Mouse (Mus musculus) MEL (cell line): ENCODE results near the gene Slc25a36. TPM values are rescaled to one million over a fixed set of nuclear protein-coding genes. Genes with fewer than 3 reads are reported as not detected.

Source experiments
- DNase-seq: peaks from one replicate; pipeline ENCODE4 v3.0.0; 2011; ENCODE audit warnings: low read depth, low spot score
- H3K27ac ChIP-seq: 2 replicates; pipeline ENCODE4 v1.5.1; 2012; ENCODE audit warnings: low read depth, mild to moderate bottlenecking, control low read depth, low read length, moderate library complexity; ENCODE audit not compliant: control insufficient read depth
- H3K27me3 ChIP-seq, 2 experiments: fragments of 150-350 bp in 1 of 2; sonication (generic) in 1 of 2; 2 replicates each; pipeline ENCODE4 v1.6.1; 2012; ENCODE audit warnings: low read length in 2 of 2, mild to moderate bottlenecking in 2 of 2, improper control_type of control experiment in 1 of 2, moderate library complexity in 1 of 2; ENCODE audit not compliant: insufficient read depth in 2 of 2, control insufficient read depth in 1 of 2
- H3K36me3 ChIP-seq, 2 experiments: 2 replicates each; pipeline ENCODE4 v1.6.1; 2012 to 2014; ENCODE audit warnings: low read length in 2 of 2, improper control_type of control experiment in 1 of 2, inconsistent platforms in 1 of 2, mild to moderate bottlenecking in 1 of 2; ENCODE audit not compliant: insufficient read depth in 2 of 2, control insufficient read depth in 1 of 2
- H3K4me1 ChIP-seq, 2 experiments: fragments of 150-350 bp in 1 of 2; sonication (generic) in 1 of 2; 2 replicates each; pipeline ENCODE4 v1.6.1; 2012; ENCODE audit warnings: low read length in 2 of 2, improper control_type of control experiment in 1 of 2, mild to moderate bottlenecking in 1 of 2; ENCODE audit not compliant: insufficient read depth in 2 of 2, control insufficient read depth in 1 of 2
- H3K4me3 ChIP-seq, 2 experiments: fragments of 150-350 bp in 1 of 2; sonication (generic) in 1 of 2; 2 replicates each; pipeline ENCODE4 v1.5.1; 2012; ENCODE audit warnings: low read depth in 2 of 2, low read length in 2 of 2, mild to moderate bottlenecking in 2 of 2, moderate library complexity in 2 of 2, control low read depth in 1 of 2, improper control_type of control experiment in 1 of 2; ENCODE audit not compliant: control insufficient read depth in 1 of 2, insufficient read depth in 1 of 2
- H3K79me2 ChIP-seq: 2 replicates; pipeline ENCODE4 v1.6.1; 2012; ENCODE audit warnings: mild to moderate bottlenecking, low read length, moderate library complexity; ENCODE audit not compliant: control insufficient read depth, poor library complexity, insufficient read depth
- H3K9ac ChIP-seq: 2 replicates; pipeline ENCODE4 v1.6.1; 2012; ENCODE audit warnings: low read depth, mild to moderate bottlenecking, control low read depth, low read length, moderate library complexity; ENCODE audit not compliant: control insufficient read depth, poor library complexity, severe bottlenecking
- H3K9me3 ChIP-seq: fragments of 150-350 bp; sonication (generic); replicated peaks from 2 replicates; pipeline ENCODE4 v1.6.1; 2012; ENCODE audit warnings: mild to moderate bottlenecking, low read length, improper control_type of control experiment, moderate library complexity; ENCODE audit not compliant: insufficient read depth
- CHD1 ChIP-seq: IDR thresholded peaks from 2 replicates; pipeline ENCODE4 v1.6.1; 2012; ENCODE audit warnings: low read depth, mild to moderate bottlenecking, inconsistent platforms, low read length, improper control_type of control experiment
- ELF1 ChIP-seq: IDR thresholded peaks from 2 replicates; pipeline ENCODE4 v1.6.1; 2014; ENCODE audit warnings: low read depth, mild to moderate bottlenecking, inconsistent platforms, low read length, improper control_type of control experiment, moderate library complexity
- EP300 ChIP-seq, 2 experiments: IDR thresholded peaks; 2 replicates each; pipeline ENCODE4 v1.6.1; 2011; ENCODE audit warnings: improper control_type of control experiment in 2 of 2, low read length in 2 of 2, low read depth in 1 of 2, mild to moderate bottlenecking in 1 of 2
- GATA1 ChIP-seq: IDR thresholded peaks from 2 replicates; pipeline ENCODE4 v1.6.1; 2011; ENCODE audit warnings: low read depth, low read length, improper control_type of control experiment
- HCFC1 ChIP-seq: IDR thresholded peaks from 2 replicates; pipeline ENCODE4 v1.6.1; 2012; ENCODE audit warnings: low read depth, mild to moderate bottlenecking, inconsistent platforms, low read length, improper control_type of control experiment, moderate library complexity
- MAX ChIP-seq: IDR thresholded peaks from 2 replicates; pipeline ENCODE4 v1.6.1; 2011; ENCODE audit warnings: low read length, improper control_type of control experiment
- POLR2AphosphoS2 ChIP-seq: IDR thresholded peaks from 2 replicates; pipeline ENCODE4 v1.6.1; 2011; ENCODE audit warnings: low read length, improper control_type of control experiment
- TCF12 ChIP-seq: IDR thresholded peaks from 2 replicates; pipeline ENCODE4 v1.6.1; 2014; ENCODE audit warnings: low read depth, mild to moderate bottlenecking, inconsistent platforms, low read length, improper control_type of control experiment, moderate library complexity
- UBTF ChIP-seq: IDR thresholded peaks from 2 replicates; pipeline ENCODE4 v1.6.1; 2012; ENCODE audit warnings: low read depth, mild to moderate bottlenecking, inconsistent platforms, low read length, improper control_type of control experiment, moderate library complexity, borderline replicate concordance; ENCODE audit not compliant: insufficient read depth
- polyA plus RNA-seq, 2 experiments: library from polyadenylated mRNA; stranded (reverse) in 1 of 2; unstranded in 1 of 2; fragments of >175 nt in 1 of 2; fragments of >200 nt in 1 of 2; gene quantifications; 2 replicates each; pipeline versions ENCODE4 v1.2.1 to v1.2.4; 2012; ENCODE audit warnings: low replicate concordance in 2 of 2, low read depth in 1 of 2; ENCODE audit not compliant: insufficient read length in 2 of 2, insufficient read depth in 1 of 2, missing spikeins in 1 of 2
- total RNA-seq: library from RNA; depleted of rRNA; stranded (reverse); fragments of 300-350 nt; gene quantifications from 2 replicates; pipeline ENCODE4 v1.2.3, GENCODE M21; 2012; rRNA removed

Slc25a36 gene
- total and polyA plus RNA-seq, 3 experiments, result 11.9 to 13.0 TPM; not detected in 1

- Histone ChIP-seq H3K4me1 (no peaks in the 10 kb centered on the region), H3K9ac (no peak overlapping the region), H3K27ac (no peak overlapping the region), H3K9me3 (no peaks in the 10 kb centered on the region), H3K4me3 (no peak overlapping the region), H3K79me2 (no peaks in the 10 kb centered on the region), H3K36me3 (no peaks in the 10 kb centered on the region), H3K27me3 (no peaks in the 10 kb centered on the region)
- DNase-seq, result no peak
- no peak for TF ChIP-seq POLR2AphosphoS2
- no peak for TF ChIP-seq UBTF
Measured at GRCm38 (mm10) chr9:97027361-97027760, 83.6 kb downstream of the Slc25a36 start.

GRCm38 (mm10) chr9:97026006-97026405, 85.0 kb downstream of the Slc25a36 start:
- no peaks in the 10 kb centered on the region for H3K36me3 ChIP-seq
- no peaks in the 10 kb centered on the region for H3K27me3 ChIP-seq
- no peak for DNase-seq
- H3K4me1 ChIP-seq, result no peaks in the 10 kb centered on the region
- no peaks in the 10 kb centered on the region for H3K9me3 ChIP-seq
- no peak for TF ChIP-seq EP300 (IDR thresholded peaks at IDR 0.05; ENCODE audit: low read depth in 1 of 2, low read length in 2 of 2)
- TF ChIP-seq MAX, result no peak
- no peak for TF ChIP-seq GATA1
- no peak for TF ChIP-seq TCF12
- TF ChIP-seq ELF1, result no peak
- TF ChIP-seq CHD1, result no peak
- TF ChIP-seq HCFC1, result no peak
- H3K4me3 ChIP-seq, result no peak overlapping the region
- no peaks in the 10 kb centered on the region for H3K79me2 ChIP-seq
- H3K9ac ChIP-seq, result no peak overlapping the region
- H3K27ac ChIP-seq, result no peak overlapping the region

Other genes starting within 250 kb of the Slc25a36 start
- gene Pxylp1, start 218.5 kb downstream of the Slc25a36 start, total RNA-seq, result 5.4 and 5.7 TPM in 2 replicates
- 1 to 10 TPM in 1 of 2 experiments, not detected in 1; 9.9 TPM for gene Pxylp1, start 218.5 kb downstream of the Slc25a36 start, polyA plus RNA-seq
- gene Spsb4, start 92.3 kb downstream of the Slc25a36 start, total RNA-seq, result not detected in 2 replicates
- gene Spsb4, start 92.3 kb downstream of the Slc25a36 start, polyA plus RNA-seq, result not detected